Mouse (Mus musculus) liver, embryonic 13.5 days (tissue): ENCODE measurements at regions not wholly inside any gene's neighbourhood (a gene's known extent, or its start where the extent isn't known, plus 50 kb on each side); places are given as distances from the start of the nearest gene placed in this dataset.

Experiments
- ATAC-seq: fragments of 200-750 bp; cut with Nextera tagmentation; 2 replicates; pipeline ENCODE4 v1.8.0; 2017; ENCODE audit warnings: low read depth, mild to moderate bottlenecking, moderate number of reproducible peaks, moderate library complexity
- DNase-seq: peaks from one replicate; pipeline ENCODE4 v3.0.0; 2022
- H3K27ac ChIP-seq: fragments of 300-500 bp; sonication (generic); 2 replicates; pipeline ENCODE4 v1.5.1; 2015; ENCODE audit warnings: moderate library complexity, mild to moderate bottlenecking, inconsistent platforms
- H3K27me3 ChIP-seq: fragments of 300-500 bp; sonication (generic); 2 replicates; pipeline ENCODE4 v1.6.1; 2015; ENCODE audit warnings: mild to moderate bottlenecking, inconsistent platforms
- H3K36me3 ChIP-seq: fragments of 300-500 bp; sonication (generic); 2 replicates; pipeline ENCODE4 v1.6.1; 2015; ENCODE audit warnings: mild to moderate bottlenecking, inconsistent platforms
- H3K4me1 ChIP-seq: fragments of 300-500 bp; sonication (generic); replicated peaks from 2 replicates; pipeline ENCODE4 v1.6.1; 2015; ENCODE audit warnings: inconsistent platforms
- H3K4me2 ChIP-seq: fragments of 300-500 bp; sonication (generic); 2 replicates; pipeline ENCODE4 v1.6.1; 2015; ENCODE audit warnings: inconsistent platforms, mild to moderate bottlenecking, moderate library complexity
- H3K4me3 ChIP-seq: fragments of 300-500 bp; sonication (generic); replicated peaks from 2 replicates; pipeline ENCODE4 v1.5.1; 2015; ENCODE audit warnings: mild to moderate bottlenecking, inconsistent platforms
- H3K9ac ChIP-seq: fragments of 300-500 bp; sonication (generic); 2 replicates; pipeline ENCODE4 v1.6.1; 2015; ENCODE audit warnings: mild to moderate bottlenecking, inconsistent platforms
- H3K9me3 ChIP-seq: fragments of 300-500 bp; sonication (generic); replicated peaks from 2 replicates; pipeline ENCODE4 v1.6.1; 2016; ENCODE audit warnings: inconsistent platforms
- WGBS: fragments of 180-500 bp; shearing (Covaris S2); methylation state at CpG from one replicate; pipeline ENCODE4 v1.1.7; 2015; ENCODE audit not compliant: insufficient replicate concordance; 5-methylcytosine and 5-hydroxymethylcytosine counted together

GRCm38 (mm10) chr4:127444056-127444455, 86.1 kb upstream of the Gjb5 start:
- 52% methylated on average over 1 of the region's 1 CpGs for WGBS
- Histone ChIP-seq H3K27ac (no peak overlapping the region), H3K36me3 (no peaks in the 10 kb centered on the region), H3K27me3 (no peaks in the 10 kb centered on the region), H3K4me2 (no peak overlapping the region), H3K4me1 (no peaks in the 10 kb centered on the region), H3K9ac (no peak overlapping the region), H3K4me3 (no peak overlapping the region), H3K9me3 (no peaks in the 10 kb centered on the region)
- ATAC-seq (no peak), DNase-seq (no peak)

GRCm38 (mm10) chr4:127442001-127442400, 84.0 kb upstream of the Gjb5 start:
- ATAC-seq (no peak), DNase-seq (no peak)
- H3K4me3 ChIP-seq, result no peak overlapping the region
- H3K36me3 ChIP-seq, result no peaks in the 10 kb centered on the region
- no peak overlapping the region for H3K4me2 ChIP-seq
- WGBS, result 71% methylated on average over 4 of the region's 4 CpGs
- H3K9ac ChIP-seq, result no peak overlapping the region
- H3K4me1 ChIP-seq, result no peaks in the 10 kb centered on the region
- no peaks in the 10 kb centered on the region for H3K27me3 ChIP-seq
- H3K27ac ChIP-seq, result no peak overlapping the region
- H3K9me3 ChIP-seq, result no peaks in the 10 kb centered on the region

GRCm38 (mm10) chr4:127440602-127441001, 82.6 kb upstream of the Gjb5 start:
- DNase-seq (no peak), ATAC-seq (no peak)
- Histone ChIP-seq H3K4me3 (no peak overlapping the region), H3K27me3 (no peaks in the 10 kb centered on the region), H3K4me1 (no peaks in the 10 kb centered on the region), H3K9me3 (no peaks in the 10 kb centered on the region), H3K36me3 (no peaks in the 10 kb centered on the region), H3K4me2 (no peak overlapping the region), H3K27ac (no peak overlapping the region), H3K9ac (no peak overlapping the region)
- WGBS, result 61% methylated on average over 7 of the region's 7 CpGs

- Histone ChIP-seq H3K4me2 (no peak overlapping the region), H3K9ac (no peak overlapping the region), H3K27me3 (no peaks in the 10 kb centered on the region), H3K9me3 (no peaks in the 10 kb centered on the region), H3K4me3 (no peak overlapping the region), H3K27ac (no peak overlapping the region), H3K4me1 (no peaks in the 10 kb centered on the region), H3K36me3 (no peaks in the 10 kb centered on the region)
- WGBS, result 8% methylated on average over 7 of the region's 8 CpGs
- ATAC-seq (no peak), DNase-seq (peak; percentile 11)
Observed at GRCm38 (mm10) chr4:127435076-127435475, 77.1 kb upstream of the Gjb5 start.

DNA sequence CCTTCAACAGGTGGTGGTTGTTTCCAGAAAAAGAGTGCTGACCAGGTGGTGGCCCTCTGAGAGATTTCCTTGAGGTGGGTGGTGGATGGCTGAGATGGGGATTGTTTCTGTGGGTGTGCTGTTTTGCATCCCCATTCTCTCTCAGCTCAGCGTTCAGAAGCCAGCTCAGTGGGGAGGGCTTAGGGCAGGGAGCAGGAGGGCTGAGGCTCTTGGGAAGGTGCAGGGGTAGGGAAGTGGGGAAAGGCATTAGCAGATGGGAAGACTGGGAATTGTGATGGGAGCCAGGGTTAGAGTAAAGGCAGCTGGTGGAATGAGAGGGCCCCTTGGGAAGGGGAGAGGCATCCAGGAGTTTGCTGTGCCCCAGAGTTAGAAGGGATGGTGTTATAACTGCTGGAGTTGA, 72.3 kb upstream of the Gjb5 start:
- no peak for ATAC-seq
- no peak overlapping the region for H3K4me3 ChIP-seq
- no peaks in the 10 kb centered on the region for H3K36me3 ChIP-seq
- H3K27me3 ChIP-seq, result no peaks in the 10 kb centered on the region
- H3K9me3 ChIP-seq, result no peaks in the 10 kb centered on the region
- H3K9ac ChIP-seq, result no peak overlapping the region
- H3K4me2 ChIP-seq, result no peak overlapping the region
- no peaks in the 10 kb centered on the region for H3K4me1 ChIP-seq
- 5% methylated on average over 1 of the region's 1 CpGs for WGBS
- DNase-seq, result no peak
- H3K27ac ChIP-seq, result no peak overlapping the region

- H3K27me3 ChIP-seq, result no peaks in the 10 kb centered on the region
- DNase-seq (no peak), ATAC-seq (no peak)
- no peaks in the 10 kb centered on the region for H3K9me3 ChIP-seq
- no peak overlapping the region for H3K4me2 ChIP-seq
- no peak overlapping the region for H3K27ac ChIP-seq
- no peaks in the 10 kb centered on the region for H3K4me1 ChIP-seq
- no peak overlapping the region for H3K4me3 ChIP-seq
- 49% methylated on average over 1 of the region's 1 CpGs for WGBS
- H3K9ac ChIP-seq, result no peak overlapping the region
- no peaks in the 10 kb centered on the region for H3K36me3 ChIP-seq
Observed at GRCm38 (mm10) chr4:127429748-127430147, 71.8 kb upstream of the Gjb5 start.

GRCm38 (mm10) chr4:127423855-127424254, 65.9 kb upstream of the Gjb5 start:
- Histone ChIP-seq H3K9me3 (no peaks in the 10 kb centered on the region), H3K4me1 (no peaks in the 10 kb centered on the region), H3K36me3 (no peaks in the 10 kb centered on the region), H3K27me3 (no peaks in the 10 kb centered on the region), H3K9ac (no peak overlapping the region), H3K27ac (no peak overlapping the region), H3K4me3 (no peak overlapping the region), H3K4me2 (no peak overlapping the region)
- 59% methylated on average over 7 of the region's 7 CpGs for WGBS
- no peak for DNase-seq
- no peak for ATAC-seq

DNA sequence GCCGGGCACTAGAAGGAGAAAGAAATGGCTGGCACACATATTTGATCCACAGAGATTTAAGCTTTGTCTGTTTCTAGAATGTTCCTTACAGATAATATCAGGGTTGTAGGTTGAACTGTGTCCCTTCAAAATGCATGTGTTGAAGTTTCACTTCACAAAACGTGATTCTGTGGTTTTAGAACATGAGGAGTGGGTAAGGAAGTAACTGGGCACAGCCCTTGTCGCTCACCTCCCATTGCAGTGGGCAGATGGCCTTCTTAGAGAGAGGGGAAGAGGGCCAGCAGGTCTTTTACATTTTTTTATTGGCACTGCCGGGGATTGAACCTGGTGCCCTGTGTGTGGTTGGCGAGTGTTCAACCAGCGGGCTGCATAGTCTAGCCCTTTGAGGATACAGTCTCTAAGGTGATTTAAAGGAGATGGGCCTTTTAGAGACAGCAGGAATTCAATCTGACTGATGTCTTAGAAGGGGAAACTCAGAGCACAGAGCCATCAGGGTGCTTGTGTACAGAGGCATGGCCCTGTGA, 64.0 kb upstream of the Gjb5 start:
- H3K36me3 ChIP-seq, result no peaks in the 10 kb centered on the region
- 65% methylated on average over 6 of the region's 6 CpGs for WGBS

DNA sequence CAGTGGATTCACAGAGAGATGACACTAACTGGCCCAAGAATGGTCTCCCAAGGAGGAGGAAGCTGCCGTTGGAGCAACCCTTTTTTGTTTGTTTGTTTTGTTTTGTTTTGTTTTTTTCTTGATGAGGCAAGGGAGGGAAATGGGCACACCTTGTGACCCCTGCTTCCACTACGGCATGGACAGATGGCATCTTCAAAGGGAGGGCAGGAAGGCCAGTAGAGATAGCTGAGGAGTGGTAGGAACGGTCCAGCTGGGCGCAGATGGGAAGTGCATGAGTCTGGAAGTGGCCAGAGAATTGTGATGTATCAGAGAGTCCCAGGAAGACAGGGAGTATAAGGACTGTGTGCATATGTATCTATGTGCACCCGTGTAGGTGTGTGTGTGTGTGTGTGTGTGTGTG, 63.1 kb upstream of the Gjb5 start:
- H3K4me2 ChIP-seq, result no peak overlapping the region
- DNase-seq (no peak), ATAC-seq (no peak)
- H3K27me3 ChIP-seq, result no peaks in the 10 kb centered on the region
- 54% methylated on average over 5 of the region's 5 CpGs for WGBS
- H3K9ac ChIP-seq, result no peak overlapping the region
- no peaks in the 10 kb centered on the region for H3K36me3 ChIP-seq
- H3K27ac ChIP-seq, result no peak overlapping the region
- no peak overlapping the region for H3K4me3 ChIP-seq
- no peaks in the 10 kb centered on the region for H3K4me1 ChIP-seq
- H3K9me3 ChIP-seq, result no peaks in the 10 kb centered on the region

More for the DNA sequence above, 64.0 kb upstream of the Gjb5 start:
- Histone ChIP-seq H3K4me1 (no peaks in the 10 kb centered on the region), H3K4me2 (no peak overlapping the region), H3K9me3 (no peaks in the 10 kb centered on the region), H3K9ac (no peak overlapping the region), H3K27me3 (no peaks in the 10 kb centered on the region), H3K4me3 (no peak overlapping the region), H3K27ac (no peak overlapping the region)
- DNase-seq (no peak), ATAC-seq (no peak)

GRCm38 (mm10) chr4:127419786-127420120, 61.8 kb upstream of the Gjb5 start:
- no peak overlapping the region for H3K4me2 ChIP-seq
- H3K27me3 ChIP-seq, result no peaks in the 10 kb centered on the region
- no peak overlapping the region for H3K9ac ChIP-seq
- H3K36me3 ChIP-seq, result no peaks in the 10 kb centered on the region
- DNase-seq (no peak), ATAC-seq (no peak)
- H3K27ac ChIP-seq, result no peak overlapping the region
- H3K9me3 ChIP-seq, result no peaks in the 10 kb centered on the region
- H3K4me1 ChIP-seq, result no peaks in the 10 kb centered on the region
- WGBS, result 57% methylated on average over 8 of the region's 8 CpGs
- H3K4me3 ChIP-seq, result no peak overlapping the region

DNA sequence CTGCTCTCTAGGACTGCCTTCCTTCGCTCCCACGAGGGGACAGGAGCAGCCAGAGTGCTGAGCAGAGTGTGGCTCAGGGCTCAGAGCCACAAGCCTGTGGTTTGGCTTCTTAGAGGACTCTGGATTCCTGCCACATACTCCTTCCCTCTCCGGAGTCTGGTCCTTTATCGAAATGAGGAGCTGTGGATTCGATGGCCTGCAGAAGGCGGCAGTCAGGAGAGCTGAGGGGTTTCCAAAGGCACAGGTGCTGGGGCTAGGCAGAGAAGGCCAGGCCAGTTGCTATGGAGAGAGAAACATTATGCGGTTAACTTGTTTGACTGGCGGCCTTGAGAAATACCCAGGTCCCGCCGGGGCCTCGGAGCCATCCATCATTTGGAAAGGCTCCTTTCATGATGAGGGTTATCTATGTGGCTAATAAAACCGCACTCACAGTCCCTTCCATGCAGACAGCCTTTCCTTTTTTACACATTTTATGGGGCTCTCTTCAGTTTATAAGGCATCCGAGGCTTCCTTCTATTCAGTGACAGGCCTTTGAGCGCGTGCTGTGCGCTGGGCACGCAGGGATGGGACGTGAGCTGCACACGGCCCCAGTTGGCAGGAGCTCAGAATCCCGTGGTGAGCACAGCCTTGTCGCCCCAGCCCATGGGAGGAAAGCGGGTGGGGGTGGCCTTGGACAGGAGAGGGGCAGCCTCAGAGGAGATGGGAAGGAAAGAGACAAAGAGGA, 61.2 kb upstream of the Gjb5 start:
- no peaks in the 10 kb centered on the region for H3K4me1 ChIP-seq
- ATAC-seq, result no peak
- no peaks in the 10 kb centered on the region for H3K9me3 ChIP-seq
- no peaks in the 10 kb centered on the region for H3K27me3 ChIP-seq
- H3K4me3 ChIP-seq, result no peak overlapping the region
- H3K9ac ChIP-seq, result no peak overlapping the region
- DNase-seq, result no peak
- no peaks in the 10 kb centered on the region for H3K36me3 ChIP-seq
- no peak overlapping the region for H3K27ac ChIP-seq
- WGBS, result 34% methylated on average over 22 of the region's 22 CpGs
- H3K4me2 ChIP-seq, result no peak overlapping the region

DNA sequence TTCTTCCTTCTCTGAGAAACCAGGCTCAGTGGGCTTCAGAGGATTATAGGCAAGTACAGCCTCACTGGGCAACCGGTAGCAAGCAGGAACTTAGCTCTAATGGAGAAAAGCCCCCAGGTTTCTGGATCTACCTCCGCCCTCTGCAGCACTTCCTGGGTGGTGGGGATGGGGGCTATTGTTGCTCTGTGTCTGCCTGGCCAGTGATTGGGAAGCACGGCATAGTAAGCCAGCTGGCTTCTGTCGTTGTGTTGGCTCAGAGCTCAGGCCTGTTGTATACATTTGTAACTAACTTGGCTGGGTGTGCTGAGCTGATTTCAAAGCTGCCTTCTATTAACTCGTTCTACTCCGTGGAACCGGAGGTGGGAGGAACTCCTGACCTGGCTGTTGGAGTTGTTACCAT, 58.9 kb upstream of the Gjb5 start:
- no peak overlapping the region for H3K4me2 ChIP-seq
- H3K27ac ChIP-seq, result no peak overlapping the region
- H3K4me3 ChIP-seq, result no peak overlapping the region
- H3K9ac ChIP-seq, result no peak overlapping the region
- no peaks in the 10 kb centered on the region for H3K9me3 ChIP-seq
- no peak for DNase-seq
- 51% methylated on average over 7 of the region's 7 CpGs for WGBS
- no peak for ATAC-seq
- no peaks in the 10 kb centered on the region for H3K27me3 ChIP-seq
- no peaks in the 10 kb centered on the region for H3K36me3 ChIP-seq
- no peaks in the 10 kb centered on the region for H3K4me1 ChIP-seq
